Mouse (Mus musculus): ENCODE measurements around the gene Pomt1. TPM values are rescaled to one million over a fixed set of nuclear protein-coding genes. Genes with fewer than 3 reads are reported as not detected.

Gene Pomt1
- polyA plus RNA-seq, 1 experiment = 204 TPM

DNA sequence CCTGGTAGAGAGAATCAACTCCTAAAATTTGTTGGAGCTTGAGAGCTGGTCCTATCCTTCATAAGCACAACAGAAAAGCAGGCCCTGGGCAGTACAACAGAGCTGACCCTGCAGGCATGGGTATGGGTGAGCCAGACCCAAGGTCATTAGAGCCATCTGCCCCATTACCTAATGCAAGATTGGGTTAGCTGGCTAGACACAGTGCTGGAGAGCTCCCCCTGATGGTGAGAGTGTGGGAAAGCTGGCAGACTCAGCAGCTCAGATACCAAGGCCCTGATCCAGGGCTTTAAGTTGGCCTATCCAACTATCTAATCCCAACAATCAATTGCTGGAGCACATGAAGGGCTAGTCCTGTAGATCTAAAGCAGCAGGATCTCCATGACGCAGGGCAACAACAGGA lies 46.3 kb downstream of the Pomt1 start:
- H3K4me3 ChIP-seq (ENCODE audit: control insufficient read depth, low read depth, low read length) = no peak overlapping the region
- TF ChIP-seq POLR2A (IDR thresholded peaks at IDR 0.05; ENCODE audit: control insufficient read depth, low read depth, low read length) = 0 out of 2 replicates have a peak, but pooled peaks have one; percentile 12
- TF ChIP-seq CTCF (IDR thresholded peaks at IDR 0.05; ENCODE audit: control insufficient read depth, insufficient read depth, insufficient replicate concordance, low read depth, low read length) = peak; percentile 60; the same call in 1 of the 2 replicates
- peaks cover 5% of the 10 kb centered on the region for H3K4me1 ChIP-seq (ENCODE audit: control insufficient read depth, insufficient read depth, low read length)
- no peaks in the 10 kb centered on the region for H3K27me3 ChIP-seq (ENCODE audit: control insufficient read depth, insufficient read depth, low read length)
- no peak overlapping the region for H3K27ac ChIP-seq (ENCODE audit: control insufficient read depth, insufficient read depth, low read depth, low read length)
- peaks cover 15% of the 10 kb centered on the region for H3K36me3 ChIP-seq (ENCODE audit: control insufficient read depth, insufficient read depth, low read length)

DNA sequence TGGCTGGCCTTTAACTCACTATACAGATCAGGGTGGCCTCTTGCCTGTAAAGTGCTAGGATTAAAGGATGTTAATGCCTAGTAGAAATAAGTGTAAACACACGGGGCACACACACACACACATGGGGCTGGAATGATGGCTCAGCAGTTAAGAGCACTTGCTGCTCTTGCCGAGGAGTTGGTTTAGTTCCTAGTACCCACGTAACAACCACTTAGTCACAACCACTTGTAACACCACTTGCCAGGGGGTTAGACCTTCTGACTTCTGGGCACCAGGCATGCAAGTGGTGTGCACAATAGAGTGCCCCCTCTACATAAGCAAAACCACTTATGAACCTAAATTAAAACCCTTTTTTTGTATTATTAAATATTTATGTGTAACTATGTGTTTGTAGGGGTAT lies 47.6 kb downstream of the Pomt1 start:
- peaks cover 6% of the 10 kb centered on the region for H3K4me1 ChIP-seq (ENCODE audit: control insufficient read depth, insufficient read depth, low read length)
- H3K4me3 ChIP-seq (ENCODE audit: control insufficient read depth, low read depth, low read length) = no peak overlapping the region
- H3K27ac ChIP-seq (ENCODE audit: control insufficient read depth, insufficient read depth, low read depth, low read length) = no peak overlapping the region
- TF ChIP-seq POLR2A (IDR thresholded peaks at IDR 0.05; ENCODE audit: control insufficient read depth, low read depth, low read length) (no peak), CTCF (IDR thresholded peaks at IDR 0.05; ENCODE audit: control insufficient read depth, insufficient read depth, insufficient replicate concordance, low read depth, low read length) (no peak)
- H3K36me3 ChIP-seq (ENCODE audit: control insufficient read depth, insufficient read depth, low read length) = peaks cover 17% of the 10 kb centered on the region
- no peaks in the 10 kb centered on the region for H3K27me3 ChIP-seq (ENCODE audit: control insufficient read depth, insufficient read depth, low read length)

DNA sequence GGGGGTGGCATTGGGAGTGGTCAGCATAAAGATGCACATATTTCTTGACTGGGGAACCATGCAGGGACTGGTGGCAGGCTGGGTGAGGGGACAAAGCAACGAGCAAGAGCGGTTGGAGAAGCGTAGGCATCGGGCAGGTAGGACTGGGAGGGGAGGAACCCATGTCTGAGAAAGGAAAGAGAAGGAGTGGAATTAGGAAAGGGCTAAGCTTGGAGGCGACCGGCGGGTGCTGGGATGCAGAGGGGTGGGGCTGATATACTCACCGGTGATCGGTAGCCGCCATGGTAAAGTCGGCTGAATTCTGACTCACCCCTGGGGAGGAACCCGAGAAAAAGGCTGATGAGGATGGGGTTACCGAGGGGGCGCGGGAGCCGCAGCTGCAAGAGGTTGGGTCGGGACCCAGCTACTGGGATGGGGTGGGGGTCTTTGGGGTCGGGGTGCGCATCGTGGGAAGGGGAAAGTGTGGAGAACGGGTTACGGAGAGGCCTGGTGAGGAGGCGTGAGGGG lies 51.0 kb downstream of the Pomt1 start, which contains the start of gene Golga2:
Golga2 (plus strand) TSS at position 51 of the 507 bp plus-strand sequence.
- H3K27ac ChIP-seq (ENCODE audit: control insufficient read depth, insufficient read depth, low read depth, low read length) = peak within 1 kb of the TSS; percentile 100

DNA sequence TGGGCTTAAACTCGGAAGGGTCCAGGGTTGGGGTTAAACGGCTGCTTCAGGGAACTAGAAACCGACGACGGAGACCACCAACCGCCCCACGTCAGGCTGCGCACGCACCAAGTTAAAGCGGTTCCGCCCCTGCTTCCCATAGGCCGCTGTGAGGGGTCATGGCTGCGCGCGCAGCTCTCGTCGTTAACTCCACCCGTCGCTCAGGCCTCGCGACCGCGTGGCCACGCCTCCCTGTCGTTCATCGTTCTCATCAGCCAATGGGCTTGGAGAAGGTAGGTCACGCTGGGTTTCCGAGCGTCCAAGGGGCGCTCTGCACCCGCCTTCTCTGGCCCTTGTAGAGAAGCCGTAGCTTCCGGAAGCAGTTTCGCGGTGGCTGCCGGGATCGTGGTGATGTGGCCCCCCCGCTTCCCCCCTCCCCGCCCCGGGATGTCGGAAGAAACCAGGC lies 51.6 kb downstream of the Pomt1 start, which contains the start of gene Swi5:
Swi5 (minus strand) TSS at position 153 of the 445 bp plus-strand sequence.
- Histone ChIP-seq H3K27me3 (ENCODE audit: control insufficient read depth, insufficient read depth, low read length) (no peaks in the 10 kb centered on the region), H3K27ac (ENCODE audit: control insufficient read depth, insufficient read depth, low read depth, low read length) (peak within 1 kb of the TSS; percentile 100), H3K4me1 (ENCODE audit: control insufficient read depth, insufficient read depth, low read length) (peaks cover 6% of the 10 kb centered on the region), H3K36me3 (ENCODE audit: control insufficient read depth, insufficient read depth, low read length) (peaks cover 9% of the 10 kb centered on the region), H3K4me3 (ENCODE audit: control insufficient read depth, low read depth, low read length) (peak within 1 kb of the TSS; percentile 100)
- TF ChIP-seq POLR2A (IDR thresholded peaks at IDR 0.05; ENCODE audit: control insufficient read depth, low read depth, low read length) = peak; percentile 99
- TF ChIP-seq CTCF (IDR thresholded peaks at IDR 0.05; ENCODE audit: control insufficient read depth, insufficient read depth, insufficient replicate concordance, low read depth, low read length) = no peak; the same call in 1 of the 2 replicates

More for the DNA sequence above, 51.0 kb downstream of the Pomt1 start, which contains the start of gene Golga2:
- Histone ChIP-seq H3K27me3 (ENCODE audit: control insufficient read depth, insufficient read depth, low read length) (no peaks in the 10 kb centered on the region), H3K4me3 (ENCODE audit: control insufficient read depth, low read depth, low read length) (peak within 1 kb of the TSS; percentile 100), H3K36me3 (ENCODE audit: control insufficient read depth, insufficient read depth, low read length) (peaks cover 11% of the 10 kb centered on the region), H3K4me1 (ENCODE audit: control insufficient read depth, insufficient read depth, low read length) (peaks cover 9% of the 10 kb centered on the region)
- TF ChIP-seq POLR2A (IDR thresholded peaks at IDR 0.05; ENCODE audit: control insufficient read depth, low read depth, low read length) (no peak), CTCF (IDR thresholded peaks at IDR 0.05; ENCODE audit: control insufficient read depth, insufficient read depth, insufficient replicate concordance, low read depth, low read length) (no peak)

DNA sequence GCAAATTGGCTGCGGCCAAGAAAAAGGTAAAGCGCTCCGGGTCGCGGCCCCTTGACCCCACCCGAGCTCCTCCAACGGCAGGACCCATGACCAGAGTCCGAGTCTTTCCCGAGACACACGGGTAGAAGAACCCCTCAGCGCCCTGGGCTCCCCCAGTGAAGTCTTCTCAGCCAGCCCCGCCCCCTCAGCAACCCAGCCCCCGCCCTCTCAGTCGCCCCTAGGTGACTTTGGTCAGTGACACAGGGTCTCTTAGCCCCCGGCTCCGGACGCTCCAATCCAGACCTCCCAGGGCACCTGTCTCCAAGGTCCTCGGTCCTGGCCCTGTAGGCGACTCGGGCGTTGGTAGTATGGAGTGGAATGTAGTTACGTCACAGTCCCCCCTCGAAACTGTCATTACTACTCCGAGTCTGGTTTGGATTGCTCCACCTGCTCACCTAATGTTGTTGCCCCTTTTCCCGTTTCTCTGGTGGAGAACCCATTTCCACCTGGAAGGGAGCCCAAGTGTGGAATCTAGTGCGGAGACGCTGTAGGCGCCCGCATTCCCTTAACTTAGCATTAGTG lies 52.1 kb downstream of the Pomt1 start:
- no peaks in the 10 kb centered on the region for H3K27me3 ChIP-seq (ENCODE audit: control insufficient read depth, insufficient read depth, low read length)
- peak overlapping the region; percentile 100 for H3K27ac ChIP-seq (ENCODE audit: control insufficient read depth, insufficient read depth, low read depth, low read length)
- H3K36me3 ChIP-seq (ENCODE audit: control insufficient read depth, insufficient read depth, low read length) = peaks cover 9% of the 10 kb centered on the region
- peak overlapping the region; percentile 100 for H3K4me3 ChIP-seq (ENCODE audit: control insufficient read depth, low read depth, low read length)
- no peak for TF ChIP-seq CTCF (IDR thresholded peaks at IDR 0.05; ENCODE audit: control insufficient read depth, insufficient read depth, insufficient replicate concordance, low read depth, low read length)
- TF ChIP-seq POLR2A (IDR thresholded peaks at IDR 0.05; ENCODE audit: control insufficient read depth, low read depth, low read length) = peak; percentile 79; the same call in 1 of the 2 replicates
- peaks cover 6% of the 10 kb centered on the region for H3K4me1 ChIP-seq (ENCODE audit: control insufficient read depth, insufficient read depth, low read length)

DNA sequence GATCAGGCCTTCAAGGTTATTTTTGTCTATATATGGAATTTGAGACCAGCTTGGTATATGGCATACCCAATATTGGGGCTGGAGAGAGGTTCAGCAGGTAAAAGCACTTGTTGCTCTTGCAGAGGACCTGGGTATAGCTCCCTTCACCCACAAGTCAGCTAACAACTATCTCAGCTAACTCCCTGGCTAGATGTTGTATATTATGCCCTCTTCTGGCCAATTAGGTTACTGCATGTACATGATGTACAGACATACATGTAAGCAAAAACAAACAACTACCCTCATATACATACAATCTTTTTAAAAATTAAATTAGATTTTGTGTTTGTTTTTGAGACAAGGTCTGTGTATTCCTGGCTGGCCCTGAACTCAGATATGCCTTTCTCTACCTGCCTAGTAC lies 53.2 kb downstream of the Pomt1 start:
- peaks cover 9% of the 10 kb centered on the region for H3K36me3 ChIP-seq (ENCODE audit: control insufficient read depth, insufficient read depth, low read length)
- TF ChIP-seq POLR2A (IDR thresholded peaks at IDR 0.05; ENCODE audit: control insufficient read depth, low read depth, low read length) (no peak), CTCF (IDR thresholded peaks at IDR 0.05; ENCODE audit: control insufficient read depth, insufficient read depth, insufficient replicate concordance, low read depth, low read length) (no peak)

DNA sequence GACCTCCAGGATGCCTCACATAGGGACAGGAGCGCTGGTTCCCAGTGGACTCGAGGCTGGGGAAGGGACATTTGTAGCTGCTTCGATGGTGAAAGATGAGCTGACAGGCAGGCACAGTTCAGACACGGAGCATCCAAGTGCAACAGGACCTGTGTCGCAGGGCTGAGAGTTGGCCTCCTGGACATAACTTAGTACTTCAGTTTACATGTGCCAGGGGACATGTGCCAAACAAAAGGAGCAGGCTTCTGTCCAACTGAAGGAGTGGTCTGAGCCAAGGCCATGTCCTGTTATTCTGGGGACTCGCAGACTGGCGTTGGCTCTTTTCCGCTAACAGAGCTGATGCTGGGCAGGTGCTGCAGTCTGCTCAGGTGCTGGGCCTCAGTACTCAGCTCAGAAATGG lies 58.0 kb downstream of the Pomt1 start:
- H3K4me3 ChIP-seq (ENCODE audit: control insufficient read depth, low read depth, low read length) = no peak overlapping the region
- peaks cover under 1% of the 10 kb centered on the region for H3K4me1 ChIP-seq (ENCODE audit: control insufficient read depth, insufficient read depth, low read length)
- TF ChIP-seq POLR2A (IDR thresholded peaks at IDR 0.05; ENCODE audit: control insufficient read depth, low read depth, low read length) = no peak
- no peak for TF ChIP-seq CTCF (IDR thresholded peaks at IDR 0.05; ENCODE audit: control insufficient read depth, insufficient read depth, insufficient replicate concordance, low read depth, low read length)
- H3K27me3 ChIP-seq (ENCODE audit: control insufficient read depth, insufficient read depth, low read length) = no peaks in the 10 kb centered on the region
- no peak overlapping the region for H3K27ac ChIP-seq (ENCODE audit: control insufficient read depth, insufficient read depth, low read depth, low read length)
- H3K36me3 ChIP-seq (ENCODE audit: control insufficient read depth, insufficient read depth, low read length) = peaks cover 3% of the 10 kb centered on the region

More for the DNA sequence above, 53.2 kb downstream of the Pomt1 start:
- Histone ChIP-seq H3K27me3 (ENCODE audit: control insufficient read depth, insufficient read depth, low read length) (no peaks in the 10 kb centered on the region), H3K4me1 (ENCODE audit: control insufficient read depth, insufficient read depth, low read length) (peaks cover 6% of the 10 kb centered on the region), H3K27ac (ENCODE audit: control insufficient read depth, insufficient read depth, low read depth, low read length) (peak overlapping the region; percentile 100), H3K4me3 (ENCODE audit: control insufficient read depth, low read depth, low read length) (peak overlapping the region; percentile 100)

Data from testis, adult 2 months (tissue).